Mouse (Mus musculus) naive thymus-derived CD4-positive, alpha-beta T cell, adult 2 months (primary cell): ENCODE measurements around the gene N4bp1.

Source experiments
- DNase-seq: peaks from one replicate; pipeline ENCODE4 v3.0.0-alpha.2; 2011; ENCODE audit warnings: low read depth

N4bp1 gene

GRCm38 (mm10) chr8:86762806-86763205 is 122.3 kb downstream of the N4bp1 start:
- no peak for DNase-seq

- no peak for DNase-seq
Measured at GRCm38 (mm10) chr8:86760746-86761145, 124.3 kb downstream of the N4bp1 start.

GRCm38 (mm10) chr8:86759090-86759491 is 126.0 kb downstream of the N4bp1 start:
- DNase-seq, result no peak

- no peak for DNase-seq
Measured at GRCm38 (mm10) chr8:86758651-86759050, 126.4 kb downstream of the N4bp1 start.
